Mouse (Mus musculus) lung, adult 2 months (tissue): Measurements from ENCODE around the gene Nol4l.

Experiments
- CTCF ChIP-seq: fragments of 200-500 bp; IDR thresholded peaks from 2 replicates; pipeline ENCODE4 v1.5.1; 2011; ENCODE audit warnings: mild to moderate bottlenecking, low read length, control low read depth; ENCODE audit not compliant: insufficient read depth
- POLR2A ChIP-seq: fragments of 200-500 bp; IDR thresholded peaks from 2 replicates; pipeline ENCODE4 v1.6.1; 2011; ENCODE audit warnings: low read depth, mild to moderate bottlenecking, control low read depth, low read length, borderline replicate concordance; ENCODE audit errors: extremely low read depth

DNA sequence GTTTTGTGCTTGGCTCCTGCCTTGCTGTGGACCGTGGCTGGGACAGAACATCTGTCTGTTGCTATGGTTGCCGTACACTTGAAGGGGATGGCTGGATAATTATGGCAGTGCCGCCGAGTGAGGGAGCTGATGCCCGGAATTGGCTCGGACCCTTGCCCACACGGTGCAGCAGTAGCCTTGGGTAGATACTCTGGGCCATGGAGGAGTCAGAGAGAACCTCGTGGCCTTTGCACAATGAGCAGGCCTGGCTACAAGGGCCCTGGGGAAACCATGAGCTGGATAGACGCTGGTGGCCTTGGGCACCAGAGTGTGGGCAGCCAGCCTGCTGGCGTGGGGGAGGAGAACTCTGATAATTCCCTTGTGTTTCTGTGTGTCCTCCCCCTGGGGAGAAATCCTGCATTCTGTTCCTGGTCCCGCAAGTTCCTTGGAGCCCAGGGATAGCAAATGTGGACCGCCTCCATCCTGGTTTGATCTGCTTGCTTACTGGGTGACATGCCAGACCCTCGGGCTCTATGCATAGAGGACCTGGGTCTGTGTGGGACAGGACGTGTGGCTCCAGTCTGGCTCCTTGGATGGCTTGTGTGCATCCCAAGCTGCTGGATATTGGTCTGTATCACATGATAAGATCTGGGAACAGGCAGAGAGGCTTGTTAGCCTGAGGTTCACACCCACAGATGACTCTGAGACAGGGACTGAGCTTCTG lies 18.6 kb upstream of the Nol4l start:
- TF ChIP-seq POLR2A (no peak), CTCF (no peak)
